Mouse (Mus musculus): ENCODE measurements around the gene Ptprq.

The Ptprq gene

GRCm38 (mm10) chr10:107719806-107720205 lies at the start of gene Ptprq:
TSS of gene Ptprq (minus strand) at chr10:107720051.
- DNase-seq = no peak

- no peak for DNase-seq
Observed at GRCm38 (mm10) chr10:107759624-107760023, 39.8 kb upstream of the Ptprq start.

GRCm38 (mm10) chr10:107753471-107753870 lies 33.6 kb upstream of the Ptprq start:
- DNase-seq = no peak

- DNase-seq = peak; percentile 12 to 20
Observed at GRCm38 (mm10) chr10:107752351-107753143, 32.7 kb upstream of the Ptprq start.

GRCm38 (mm10) chr10:107751944-107752343 lies 32.1 kb upstream of the Ptprq start:
- DNase-seq = no peak

- peak; percentile 9 to 24 for DNase-seq
Observed at GRCm38 (mm10) chr10:107747566-107747965, 27.7 kb upstream of the Ptprq start.

- DNase-seq = no peak
Observed at GRCm38 (mm10) chr10:107746717-107747116, 26.9 kb upstream of the Ptprq start.

GRCm38 (mm10) chr10:107739815-107740214 lies 20.0 kb upstream of the Ptprq start:
- no peak for DNase-seq

GRCm38 (mm10) chr10:107737743-107738142 lies 17.9 kb upstream of the Ptprq start:
- DNase-seq = no peak

- DNase-seq = no peak
Observed at GRCm38 (mm10) chr10:107735448-107735847, 15.6 kb upstream of the Ptprq start.

- no peak for DNase-seq
Observed at GRCm38 (mm10) chr10:107734327-107734726, 14.5 kb upstream of the Ptprq start.

- DNase-seq = no peak
Observed at GRCm38 (mm10) chr10:107725631-107726030, 5.8 kb upstream of the Ptprq start.

- DNase-seq = no peak
Observed at GRCm38 (mm10) chr10:107704443-107704842, 15.4 kb downstream of the Ptprq start.

GRCm38 (mm10) chr10:107700944-107701343 lies 18.9 kb downstream of the Ptprq start:
- no peak for DNase-seq

- no peak for DNase-seq
Observed at GRCm38 (mm10) chr10:107698716-107699115, 21.1 kb downstream of the Ptprq start.

GRCm38 (mm10) chr10:107697177-107697576 lies 22.7 kb downstream of the Ptprq start:
- no peak for DNase-seq

- DNase-seq = no peak
Observed at GRCm38 (mm10) chr10:107687382-107687781, 32.5 kb downstream of the Ptprq start.

GRCm38 (mm10) chr10:107675994-107676393 lies 43.9 kb downstream of the Ptprq start:
- no peak for DNase-seq

GRCm38 (mm10) chr10:107668374-107669094 lies 51.3 kb downstream of the Ptprq start:
- no peak for DNase-seq

GRCm38 (mm10) chr10:107662372-107663065 lies 57.3 kb downstream of the Ptprq start:
- DNase-seq = peak; percentile 48 to 61

GRCm38 (mm10) chr10:107661970-107662369 lies 57.9 kb downstream of the Ptprq start:
- DNase-seq = no peak

- DNase-seq = no peak
Observed at GRCm38 (mm10) chr10:107659141-107659540, 60.7 kb downstream of the Ptprq start.

GRCm38 (mm10) chr10:107649687-107650086 lies 70.2 kb downstream of the Ptprq start:
- no peak for DNase-seq

All from kidney, postnatal 4 days (tissue).